Mouse (Mus musculus) embryonic facial prominence, embryonic 15.5 days (tissue): ENCODE results near the gene Mta1. TPM values are rescaled to one million over a fixed set of nuclear protein-coding genes. Genes with fewer than 3 reads are reported as not detected.

Experiments used
- ATAC-seq: fragments of 200-750 bp; cut with Nextera tagmentation; 2 replicates; pipeline ENCODE4 v1.8.0; 2017; ENCODE audit warnings: low read depth, moderate TSS enrichment; ENCODE audit not compliant: insufficient number of reproducible peaks, low FRiP score, low TSS enrichment
- H3K27ac ChIP-seq: fragments of 300-500 bp; sonication (generic); replicated peaks from 2 replicates; pipeline ENCODE4 v1.5.1; 2015; ENCODE audit warnings: mild to moderate bottlenecking, inconsistent platforms
- H3K27me3 ChIP-seq: fragments of 300-500 bp; sonication (generic); 2 replicates; pipeline ENCODE4 v1.6.1; 2015; ENCODE audit warnings: inconsistent platforms
- H3K36me3 ChIP-seq: fragments of 300-500 bp; sonication (generic); 2 replicates; pipeline ENCODE4 v1.6.1; 2015; ENCODE audit warnings: mild to moderate bottlenecking, inconsistent platforms
- H3K4me1 ChIP-seq: fragments of 300-500 bp; sonication (generic); 2 replicates; pipeline ENCODE4 v1.6.1; 2015; ENCODE audit warnings: inconsistent platforms
- H3K4me2 ChIP-seq: fragments of 300-500 bp; sonication (generic); replicated peaks from 2 replicates; pipeline ENCODE4 v1.6.1; 2015; ENCODE audit warnings: mild to moderate bottlenecking, inconsistent platforms
- H3K4me3 ChIP-seq: fragments of 300-500 bp; sonication (generic); replicated peaks from 2 replicates; pipeline ENCODE4 v1.5.1; 2015; ENCODE audit warnings: mild to moderate bottlenecking, inconsistent platforms
- H3K9ac ChIP-seq: fragments of 300-500 bp; sonication (generic); 2 replicates; pipeline ENCODE4 v1.6.1; 2015; ENCODE audit warnings: inconsistent platforms
- H3K9me3 ChIP-seq: fragments of 300-500 bp; sonication (generic); replicated peaks from 2 replicates; pipeline ENCODE4 v1.6.1; 2016; ENCODE audit warnings: inconsistent platforms
- WGBS: fragments of 180-500 bp; shearing (Covaris S2); methylation state at CpG from one replicate; pipeline ENCODE4 v1.1.7; 2015; 5-methylcytosine and 5-hydroxymethylcytosine counted together
- polyA plus RNA-seq: library from polyadenylated mRNA; unstranded; fragments of >200 nt; fragmentation: Nextera tagmentation; extraction: Ambion mirVana; gene quantifications from 2 replicates; pipeline ENCODE4 v1.2.1, GENCODE M21; 2015

The Mta1 gene
- polyA plus RNA-seq, 1 experiment from 2014 or later = 14.7 TPM

DNA sequence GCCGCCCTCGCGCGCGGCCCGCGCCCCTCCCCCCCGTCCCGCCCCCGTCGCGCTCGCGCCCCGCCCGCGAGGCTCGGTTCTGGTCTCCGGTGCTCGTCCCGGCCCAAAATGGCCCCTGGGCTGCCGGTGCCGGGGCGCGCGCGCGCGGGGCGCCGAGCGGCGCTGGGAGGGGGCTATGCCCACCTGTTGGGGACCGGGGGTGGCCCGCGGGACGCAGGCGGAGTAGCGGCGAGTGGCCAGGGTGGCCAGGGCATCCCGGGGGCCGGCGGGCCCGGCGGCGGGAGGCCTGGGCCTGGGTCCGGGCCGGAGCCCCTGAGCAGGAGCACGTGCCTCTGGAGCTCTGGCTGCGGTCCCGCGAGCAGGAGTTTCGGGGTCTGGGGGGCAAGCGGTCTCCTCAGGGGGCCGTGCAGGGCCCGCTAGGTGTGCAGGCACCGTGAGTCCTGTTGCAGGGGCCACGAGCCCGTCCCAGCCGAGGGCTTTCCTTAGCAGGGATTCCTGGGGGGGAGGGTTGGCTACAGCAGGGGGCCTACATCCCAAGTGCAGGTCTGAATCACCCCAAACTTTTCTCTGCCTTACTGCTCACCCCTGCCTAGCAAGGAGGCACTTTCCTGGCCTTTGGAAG lies 563 bp downstream of the Mta1 start:
- no peak for ATAC-seq
- Histone ChIP-seq H3K9ac (peak overlapping the region; percentile 93), H3K36me3 (peaks cover 3% of the 10 kb centered on the region; the same call in 1 of the 2 replicates), H3K4me2 (peak overlapping the region; percentile 83), H3K4me3 (peak overlapping the region; percentile 98), H3K9me3 (no peaks in the 10 kb centered on the region), H3K27me3 (no peaks in the 10 kb centered on the region), H3K27ac (peak overlapping the region; percentile 82), H3K4me1 (peaks cover 45% of the 10 kb centered on the region)
- under 1% methylated on average over 52 of the region's 60 CpGs for WGBS

- no peak for ATAC-seq
- 23% methylated on average over 6 of the region's 6 CpGs for WGBS
- H3K4me3 ChIP-seq = peak overlapping the region; percentile 98
- no peaks in the 10 kb centered on the region for H3K27me3 ChIP-seq
- H3K4me2 ChIP-seq = peak overlapping the region; percentile 83
- peaks cover 3% of the 10 kb centered on the region; the same call in 1 of the 2 replicates for H3K36me3 ChIP-seq
- H3K9ac ChIP-seq = peak overlapping the region; percentile 93
- peak overlapping the region; percentile 82; the same call in 1 of the 2 replicates for H3K27ac ChIP-seq
- peaks cover 45% of the 10 kb centered on the region for H3K4me1 ChIP-seq
- H3K9me3 ChIP-seq = no peaks in the 10 kb centered on the region
Observed at GRCm38 (mm10) chr12:113099470-113100237, 1.6 kb downstream of the Mta1 start.

DNA sequence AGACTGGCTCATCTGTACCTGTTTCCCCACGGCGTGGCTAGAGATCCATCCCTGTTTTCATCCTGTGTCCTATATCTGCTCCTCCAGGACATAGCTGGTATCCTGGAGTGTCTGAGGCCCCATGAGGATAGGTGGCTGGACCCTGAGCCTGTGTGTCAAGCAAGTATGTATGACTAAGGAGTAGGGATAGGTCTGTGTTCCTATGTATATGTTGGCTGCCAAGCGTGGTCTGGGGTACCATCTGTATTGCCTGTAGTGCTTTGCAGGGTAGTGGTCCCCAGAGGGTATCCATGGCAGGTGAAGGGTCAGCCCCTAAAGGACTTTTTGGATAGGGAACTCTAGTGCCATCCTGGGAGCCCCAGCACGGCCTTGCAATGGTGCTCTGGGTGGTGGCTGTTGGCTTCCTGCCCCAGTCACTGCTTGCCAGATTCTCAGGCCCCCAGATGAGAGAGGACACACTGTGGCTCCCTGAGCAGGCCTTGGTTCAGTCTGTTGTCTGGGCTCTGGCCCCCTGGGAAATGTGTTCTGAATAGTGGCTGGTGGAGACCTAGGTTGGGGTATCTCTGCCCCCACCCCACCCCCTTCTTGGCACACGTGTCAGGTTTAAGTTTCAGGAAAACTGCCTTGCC lies 2.5 kb downstream of the Mta1 start:
- Histone ChIP-seq H3K4me2 (no peak overlapping the region), H3K27ac (0 out of 2 replicates have a peak overlapping the region, but pooled peaks have one; percentile 2)
- 71% methylated on average over 5 of the region's 5 CpGs for WGBS

GRCm38 (mm10) chr12:113101251-113101960 lies 3.3 kb downstream of the Mta1 start:
- no peaks in the 10 kb centered on the region for H3K27me3 ChIP-seq
- peaks cover 8% of the 10 kb centered on the region; the same call in 1 of the 2 replicates for H3K36me3 ChIP-seq
- no peaks in the 10 kb centered on the region for H3K9me3 ChIP-seq
- no peak overlapping the region for H3K4me3 ChIP-seq
- H3K4me2 ChIP-seq = no peak overlapping the region
- no peak for ATAC-seq
- H3K9ac ChIP-seq = no peak overlapping the region
- WGBS = 80% methylated on average over 9 of the region's 9 CpGs
- peaks cover 45% of the 10 kb centered on the region for H3K4me1 ChIP-seq
- 0 out of 2 replicates have a peak overlapping the region, but pooled peaks have one; percentile 2 for H3K27ac ChIP-seq

More for the DNA sequence above, 2.5 kb downstream of the Mta1 start:
- no peak overlapping the region for H3K4me3 ChIP-seq
- no peaks in the 10 kb centered on the region for H3K9me3 ChIP-seq
- no peak for ATAC-seq
- no peaks in the 10 kb centered on the region for H3K27me3 ChIP-seq
- peaks cover 5% of the 10 kb centered on the region; the same call in 1 of the 2 replicates for H3K36me3 ChIP-seq
- no peak overlapping the region for H3K9ac ChIP-seq
- peaks cover 45% of the 10 kb centered on the region for H3K4me1 ChIP-seq

GRCm38 (mm10) chr12:113102461-113102860 lies 4.4 kb downstream of the Mta1 start:
- ATAC-seq = no peak
- Histone ChIP-seq H3K27ac (no peak overlapping the region), H3K36me3 (peaks cover 8% of the 10 kb centered on the region; the same call in 1 of the 2 replicates), H3K4me2 (no peak overlapping the region), H3K9me3 (no peaks in the 10 kb centered on the region), H3K27me3 (no peaks in the 10 kb centered on the region), H3K9ac (no peak overlapping the region; the same call in 1 of the 2 replicates), H3K4me3 (no peak overlapping the region), H3K4me1 (peaks cover 38% of the 10 kb centered on the region)
- WGBS = 57% methylated on average over 6 of the region's 6 CpGs

DNA sequence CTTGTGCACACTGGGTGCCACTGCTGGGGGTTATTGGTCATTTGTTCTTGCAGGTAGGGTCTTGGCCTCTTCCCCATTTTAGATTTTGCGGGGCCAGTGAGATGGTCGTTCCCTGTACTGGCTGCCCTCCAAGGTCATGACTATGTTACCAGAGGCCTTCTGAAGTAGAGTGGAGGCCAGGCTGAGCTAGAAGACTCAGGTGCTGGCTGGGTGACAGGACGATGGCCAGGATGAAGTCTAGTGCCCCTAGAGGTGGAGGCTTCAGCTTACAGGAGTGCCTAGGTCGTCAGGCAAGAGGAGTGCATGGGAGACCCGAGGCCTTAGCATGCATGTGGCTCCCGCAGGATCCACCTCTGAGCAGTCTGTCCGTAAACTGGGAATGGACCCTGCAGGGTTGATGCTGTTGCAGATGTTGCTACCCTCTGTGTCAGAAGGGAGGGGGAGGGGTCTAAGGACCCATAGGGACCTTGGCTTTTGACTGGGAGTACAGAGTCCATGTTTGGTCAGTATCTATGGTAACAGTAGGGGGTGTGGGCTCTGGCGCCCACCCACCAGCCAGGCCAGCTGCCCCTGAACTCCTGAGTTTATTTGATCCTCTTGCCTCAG lies 5.9 kb downstream of the Mta1 start:
- Histone ChIP-seq H3K36me3 (peaks cover 8% of the 10 kb centered on the region; the same call in 1 of the 2 replicates), H3K9ac (no peak overlapping the region), H3K4me1 (peaks cover 33% of the 10 kb centered on the region), H3K4me3 (no peak overlapping the region), H3K4me2 (no peak overlapping the region), H3K27ac (no peak overlapping the region), H3K9me3 (no peaks in the 10 kb centered on the region), H3K27me3 (no peaks in the 10 kb centered on the region)
- 84% methylated on average over 8 of the region's 8 CpGs for WGBS
- no peak for ATAC-seq

GRCm38 (mm10) chr12:113106386-113106785 lies 8.3 kb downstream of the Mta1 start:
- peaks cover 14% of the 10 kb centered on the region for H3K4me1 ChIP-seq
- H3K27ac ChIP-seq = no peak overlapping the region
- no peak overlapping the region for H3K4me2 ChIP-seq
- 75% methylated on average over 6 of the region's 6 CpGs for WGBS
- H3K36me3 ChIP-seq = peaks cover 8% of the 10 kb centered on the region; the same call in 1 of the 2 replicates
- no peaks in the 10 kb centered on the region for H3K9me3 ChIP-seq
- H3K4me3 ChIP-seq = no peak overlapping the region
- H3K27me3 ChIP-seq = no peaks in the 10 kb centered on the region
- ATAC-seq = no peak
- no peak overlapping the region for H3K9ac ChIP-seq

DNA sequence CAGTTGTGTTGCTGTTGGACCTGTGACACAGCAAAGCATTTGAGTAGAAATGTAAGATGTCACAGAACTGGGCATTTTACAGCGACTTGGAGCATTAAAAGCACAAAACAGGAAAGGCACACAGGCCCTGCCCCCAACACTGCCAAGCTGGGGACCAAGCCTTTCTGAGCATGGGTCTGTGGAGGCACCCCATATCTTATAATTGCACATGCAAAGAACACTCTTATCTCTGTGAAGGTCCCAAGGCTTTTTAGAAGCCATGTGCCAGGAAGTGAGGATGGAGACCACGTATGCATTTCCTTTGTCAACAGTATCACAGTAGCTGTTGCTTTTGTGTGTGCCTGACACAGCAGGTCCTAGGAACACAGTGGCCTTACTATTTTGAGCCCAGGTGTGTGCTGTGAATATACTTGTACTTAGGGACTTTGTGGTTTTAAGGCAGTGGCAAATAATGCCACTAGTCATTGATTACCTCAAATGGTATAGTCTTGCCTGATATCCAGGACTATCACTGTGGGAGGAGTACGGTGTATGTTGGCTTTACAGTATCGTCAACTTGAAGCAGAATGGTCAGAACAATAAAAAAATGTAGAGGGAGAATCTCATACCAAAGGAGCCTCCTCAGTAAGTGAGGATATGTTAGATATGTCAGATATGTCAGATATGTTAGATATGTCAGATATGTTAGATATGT lies 9.5 kb downstream of the Mta1 start:
- H3K9me3 ChIP-seq = no peaks in the 10 kb centered on the region
- H3K9ac ChIP-seq = no peak overlapping the region
- H3K4me2 ChIP-seq = no peak overlapping the region
- H3K4me1 ChIP-seq = peaks cover 6% of the 10 kb centered on the region
- H3K27ac ChIP-seq = no peak overlapping the region
- H3K4me3 ChIP-seq = no peak overlapping the region
- no peak for ATAC-seq
- H3K27me3 ChIP-seq = no peaks in the 10 kb centered on the region
- H3K36me3 ChIP-seq = peaks cover 13% of the 10 kb centered on the region; the same call in 1 of the 2 replicates
- WGBS = 82% methylated on average over 4 of the region's 4 CpGs

DNA sequence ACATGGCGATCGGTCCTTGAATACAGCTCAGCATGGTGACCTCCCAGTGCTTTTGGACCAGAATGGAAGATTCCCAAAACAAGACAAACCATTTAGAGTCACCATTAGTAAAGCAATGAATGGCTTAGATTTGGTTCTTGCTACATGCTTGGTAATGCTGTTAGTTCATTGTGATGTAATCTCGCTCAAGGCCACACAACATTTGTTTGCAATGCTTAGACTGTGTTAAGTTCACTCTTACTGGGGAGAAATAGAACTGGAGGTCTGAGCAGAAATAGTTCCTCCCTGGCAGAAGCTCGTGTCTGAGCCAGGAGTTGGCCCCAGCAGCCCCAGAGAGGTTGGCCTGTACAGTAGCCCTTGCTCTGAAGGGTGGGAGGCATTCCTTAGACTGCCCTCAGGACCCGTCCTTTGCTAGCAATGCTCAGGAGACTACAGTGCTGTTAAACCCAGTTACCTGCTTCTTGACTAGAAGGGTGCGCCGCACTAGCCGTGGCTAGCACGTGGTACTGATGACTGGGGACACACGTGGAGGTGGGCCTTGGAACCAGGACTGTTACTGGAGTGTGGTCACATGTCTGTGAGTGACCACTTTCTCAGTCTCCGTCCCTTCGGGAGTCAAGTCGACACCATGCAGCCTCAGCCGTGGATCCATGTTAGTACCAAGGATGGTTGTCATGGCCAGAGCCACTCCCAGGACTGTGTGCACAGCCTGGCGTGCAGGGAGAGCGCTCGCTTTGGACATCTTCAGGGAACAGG lies 10.6 kb downstream of the Mta1 start:
- H3K4me2 ChIP-seq = no peak overlapping the region
- H3K4me3 ChIP-seq = no peak overlapping the region
- H3K4me1 ChIP-seq = 0 out of 2 replicates have a peak, but pooled peaks cover 3% of the 10 kb centered on the region
- 85% methylated on average over 17 of the region's 17 CpGs for WGBS
- H3K9ac ChIP-seq = no peak overlapping the region
- H3K36me3 ChIP-seq = peaks cover 20% of the 10 kb centered on the region
- ATAC-seq = no peak
- H3K27ac ChIP-seq = no peak overlapping the region
- H3K27me3 ChIP-seq = no peaks in the 10 kb centered on the region
- H3K9me3 ChIP-seq = no peaks in the 10 kb centered on the region
